Mouse (Mus musculus) heart, adult 2 months (tissue): ENCODE data around the gene Ptpn7.

Experiments
- CTCF ChIP-seq: fragments of 200-600 bp; IDR thresholded peaks from 2 replicates; pipeline ENCODE4 v1.8.1; 2022; ENCODE audit warnings: antibody characterized with exemption, mild to moderate bottlenecking, moderate library complexity
- POLR2A ChIP-seq: fragments of 200-500 bp; IDR thresholded peaks from 2 replicates; pipeline ENCODE4 v1.6.1; 2011; ENCODE audit warnings: mild to moderate bottlenecking, low read depth, low read length, control low read depth; ENCODE audit not compliant: insufficient read depth

DNA sequence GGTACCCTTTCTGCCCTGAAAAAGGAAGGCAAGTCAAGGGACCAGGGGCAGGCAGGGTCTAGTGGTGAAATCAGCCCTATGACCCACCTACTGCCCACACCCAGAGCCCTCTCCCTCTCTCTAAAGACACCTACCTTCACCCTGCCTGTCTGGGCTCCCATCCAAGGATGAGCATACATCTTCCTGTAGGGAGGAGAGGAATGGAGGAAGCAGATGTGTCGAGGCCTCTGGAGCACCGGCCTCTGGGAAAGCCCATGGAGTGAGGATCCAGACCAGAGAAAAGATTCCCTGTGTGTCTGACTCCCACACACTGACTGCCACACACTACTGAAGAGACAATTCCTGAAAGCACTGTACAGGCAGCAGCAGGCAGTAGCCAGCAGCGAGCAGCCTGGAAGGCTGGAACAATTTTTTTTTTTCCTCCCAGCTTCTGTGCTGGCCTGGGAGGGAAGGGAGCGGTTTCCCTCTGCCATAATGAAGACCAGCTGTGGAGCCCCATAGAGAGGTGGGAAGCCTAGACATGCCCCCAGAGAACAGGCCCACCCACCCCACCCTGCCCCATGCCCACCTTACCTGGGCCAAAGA, 6.0 kb upstream of the Ptpn7 start:
- no peak for TF ChIP-seq CTCF
- TF ChIP-seq POLR2A, result no peak
